Mouse (Mus musculus): Measurements from ENCODE around the gene Scaf11. TPM values are rescaled to one million over a fixed set of nuclear protein-coding genes. Genes with fewer than 3 reads are reported as not detected.

The Scaf11 gene
- polyA plus RNA-seq, 1 experiment from 2014 or later = 39.1 TPM

DNA sequence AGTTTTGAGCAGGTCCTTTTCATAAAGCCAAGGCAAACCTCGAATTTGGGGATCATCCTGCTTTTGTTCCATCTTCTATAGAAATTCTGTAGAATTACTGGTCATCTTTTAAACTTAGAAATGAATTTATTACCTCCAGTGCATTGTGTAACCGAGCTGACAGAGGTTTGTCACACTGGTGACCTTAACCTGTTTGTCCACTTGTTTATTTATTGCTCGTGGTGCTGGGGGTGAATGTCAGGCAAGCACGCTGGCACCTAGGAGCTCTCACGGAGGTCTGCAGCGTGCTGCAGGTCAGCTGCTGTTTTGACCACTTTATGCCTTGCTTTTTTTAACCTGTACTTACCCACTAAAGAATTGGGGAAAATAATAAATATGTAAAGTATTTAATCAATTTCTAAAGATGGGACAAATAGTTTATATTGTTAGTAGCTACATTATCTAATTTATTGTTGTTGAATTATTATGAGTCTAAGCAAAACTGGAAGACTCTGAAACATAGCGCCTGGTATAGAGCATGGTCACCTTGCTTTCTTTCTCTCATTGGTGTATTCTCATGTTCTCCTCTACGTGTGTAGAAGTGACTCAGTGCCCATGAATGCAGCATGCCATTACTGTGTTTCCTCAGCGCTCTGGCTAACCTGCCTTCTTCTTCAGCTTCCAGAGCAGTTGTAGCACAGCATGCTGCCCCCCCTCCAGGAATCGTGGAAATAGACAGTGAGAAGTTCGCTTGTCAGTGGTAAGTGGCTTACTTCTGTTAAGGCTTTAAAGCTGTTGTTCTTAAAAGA lies 94.3 kb downstream of the Scaf11 start:
- no peak for ATAC-seq
- Histone ChIP-seq H3K27me3 (ENCODE audit: control insufficient read depth, insufficient read depth, low read depth, low read length) (no peaks in the 10 kb centered on the region), H3K36me3 (ENCODE audit: control insufficient read depth, insufficient read depth, low read length) (peaks cover 24% of the 10 kb centered on the region), H3K4me2 (ENCODE audit: low read length) (no peak overlapping the region), H3K27ac (ENCODE audit: low read length) (no peak overlapping the region), H3K9ac (ENCODE audit: low read depth, low read length) (no peak overlapping the region), H3K4me3 (ENCODE audit: low read depth, low read length) (no peak overlapping the region), H3K9me3 (replicated peaks; ENCODE audit: control insufficient read depth, low read length, poor library complexity, severe bottlenecking) (no peaks in the 10 kb centered on the region), H3K4me1 (ENCODE audit: control insufficient read depth, insufficient read depth, low read length) (no peaks in the 10 kb centered on the region)
- 80% methylated on average over 11 of the region's 11 CpGs for WGBS

DNA sequence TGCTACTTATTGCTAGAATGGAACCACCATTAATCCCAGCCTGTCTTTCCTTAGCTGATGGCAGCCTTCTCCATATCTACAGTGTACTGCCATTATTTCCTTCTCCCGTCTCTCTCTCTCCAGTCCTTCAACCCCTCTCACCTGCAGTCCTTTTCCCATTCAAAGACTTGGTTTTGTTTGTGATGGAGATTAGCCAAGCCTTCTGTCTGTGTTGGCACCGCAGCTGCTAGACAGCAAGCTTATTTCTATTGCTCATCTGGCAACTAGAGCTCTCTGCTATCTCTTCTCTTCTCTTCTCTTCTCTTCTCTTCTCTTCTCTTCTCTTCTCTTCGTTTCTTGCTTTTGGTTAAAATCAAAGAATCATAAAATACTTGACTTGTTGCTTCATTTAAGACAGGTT lies 95.3 kb downstream of the Scaf11 start:
- no peak overlapping the region for H3K4me3 ChIP-seq (ENCODE audit: low read depth, low read length)
- WGBS = 56% methylated on average over 3 of the region's 3 CpGs
- peaks cover 13% of the 10 kb centered on the region for H3K36me3 ChIP-seq (ENCODE audit: control insufficient read depth, insufficient read depth, low read length)
- no peaks in the 10 kb centered on the region for H3K9me3 ChIP-seq (replicated peaks; ENCODE audit: control insufficient read depth, low read length, poor library complexity, severe bottlenecking)
- no peaks in the 10 kb centered on the region for H3K27me3 ChIP-seq (ENCODE audit: control insufficient read depth, insufficient read depth, low read depth, low read length)
- H3K4me1 ChIP-seq (ENCODE audit: control insufficient read depth, insufficient read depth, low read length) = no peaks in the 10 kb centered on the region
- H3K4me2 ChIP-seq (ENCODE audit: low read length) = no peak overlapping the region
- no peak overlapping the region for H3K27ac ChIP-seq (ENCODE audit: low read length)
- no peak overlapping the region for H3K9ac ChIP-seq (ENCODE audit: low read depth, low read length)
- ATAC-seq = no peak

Small RNAs within 50 kb of the gene (microRNA-seq; reads per million reads assigned to microRNA genes)
- gene Gm25397 = not detected

Other genes with a start within 250 kb of the Scaf11 start
- 17.8 and 21.2 TPM in 2 replicates for gene Arid2, start 173.3 kb downstream of the Scaf11 start, polyA plus RNA-seq (2015; fragmentation: Nextera tagmentation; extraction: Ambion mirVana)
- 120 and 142 TPM in 2 replicates for gene Slc38a1, start 182.1 kb upstream of the Scaf11 start, polyA plus RNA-seq (2015; fragmentation: Nextera tagmentation; extraction: Ambion mirVana)
- gene Slc38a2, start 238.9 kb upstream of the Scaf11 start, polyA plus RNA-seq (2015; fragmentation: Nextera tagmentation; extraction: Ambion mirVana) = 111 and 127 TPM in 2 replicates

Measured in midbrain, embryonic 16.5 days (tissue).